Mouse (Mus musculus) heart, postnatal 0 days (tissue): Measurements from ENCODE around the gene Zfp526.

Experiments
- CTCF ChIP-seq: IDR thresholded peaks from 2 replicates; pipeline ENCODE4 v1.5.1; 2016; ENCODE audit warnings: antibody characterized with exemption, control low read depth, low read depth
- EP300 ChIP-seq: IDR thresholded peaks from 2 replicates; pipeline ENCODE4 v1.6.1; 2016; ENCODE audit warnings: antibody characterized with exemption, low read depth

DNA sequence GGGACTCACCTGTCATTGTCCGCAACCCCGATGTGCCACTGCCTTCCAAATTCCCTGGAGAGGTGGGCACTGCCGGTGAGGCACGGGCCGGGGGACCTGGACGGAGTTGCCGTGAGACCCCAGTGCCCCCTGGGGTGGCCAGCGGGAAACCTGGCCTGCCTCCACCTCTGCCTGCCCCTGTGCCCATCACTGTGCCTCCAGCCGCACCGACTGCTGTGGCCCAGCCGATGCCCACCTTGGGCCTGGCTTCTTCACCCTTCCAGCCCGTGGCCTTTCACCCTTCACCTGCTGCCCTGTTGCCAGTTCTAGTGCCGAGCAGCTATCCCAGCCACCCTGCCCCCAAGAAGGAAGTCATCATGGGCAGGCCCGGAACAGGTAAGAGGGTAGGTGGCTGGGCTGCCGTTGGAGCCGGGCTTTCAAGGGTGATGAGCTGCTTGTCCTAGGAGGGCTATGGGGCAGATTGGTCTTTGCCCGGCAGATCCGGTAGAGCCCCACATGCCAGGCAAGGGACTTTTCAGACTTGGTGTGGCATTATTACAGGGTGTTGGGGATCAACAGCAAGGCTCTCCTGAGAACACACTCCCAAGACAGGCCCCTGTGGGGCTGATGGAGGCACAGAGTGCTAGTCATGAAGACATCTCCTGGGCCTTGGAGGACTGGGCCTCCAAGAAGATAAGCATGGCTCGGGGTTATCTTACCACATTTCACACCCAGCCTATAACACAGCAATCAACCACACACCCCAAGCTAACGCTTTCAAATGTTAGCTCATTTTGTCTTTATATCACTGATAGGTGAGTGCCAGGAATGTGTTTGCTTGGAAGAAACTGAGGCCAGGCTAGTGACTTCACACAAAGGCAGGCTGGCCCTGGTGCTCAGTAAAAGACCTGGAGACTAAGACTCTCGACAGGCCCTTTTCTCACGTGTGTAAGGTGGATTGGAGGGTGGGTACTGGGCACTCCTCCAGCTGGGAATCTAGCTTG, 52.3 kb downstream of the Zfp526 start:
- TF ChIP-seq EP300 (no peak), CTCF (no peak)
